Comparison of ENCODE assay signal across 8 mouse cellular contexts in genomic region chr5:135011809-135012613, GRCm38 (mm10). TPM values are rescaled to one million over a fixed set of nuclear protein-coding genes. Genes with fewer than 3 reads are reported as not detected.
DNase-seq lines count a peak whose midpoint lies in the region; ATAC-seq lines count a peak whose summit lies in the region.

No protein-coding gene starts in this region.

- no peak for DNase-seq in lung, adult 18-20 months
- DNase-seq in limb, embryonic 11.5 days (ENCODE audit: low spot score): no peak
- DNase-seq in thymus, postnatal 0 days (ENCODE audit: low spot score): no peak
- DNase-seq in frontal cortex, postnatal 10 days (ENCODE audit: low spot score in 2 of 2): no peak
- DNase-seq in left cerebral cortex, postnatal 25 days (ENCODE audit: low spot score in 2 of 2): no peak

- H3K27ac ChIP-seq in lung, embryonic 16.5 days (ENCODE audit: low read length): peak overlapping the region; percentile 41; the same call in 1 of the 2 replicates
- H3K27ac ChIP-seq in forebrain, embryonic 16.5 days (ENCODE audit: low read length): no peak overlapping the region
- H3K27ac ChIP-seq in limb, embryonic 11.5 days (replicated peaks; ENCODE audit: low read depth, low read length): no peak overlapping the region; the same call in 1 of the 2 replicates
- H3K27ac ChIP-seq in neural tube, embryonic 15.5 days (replicated peaks): no peak overlapping the region

- ATAC-seq in lung, embryonic 16.5 days (ENCODE audit: low read depth): no peak
- no peak for ATAC-seq in forebrain, embryonic 16.5 days
- no peak for ATAC-seq in limb, embryonic 11.5 days (ENCODE audit: insufficient number of reproducible peaks, low FRiP score, low TSS enrichment, low read depth)
- no peak for ATAC-seq in neural tube, embryonic 15.5 days (ENCODE audit: low FRiP score)

- H3K4me1 ChIP-seq in lung, embryonic 16.5 days (replicated peaks; ENCODE audit: control insufficient read depth, insufficient read depth, low read length): peaks cover 22% of the 10 kb centered on the region
- peaks cover 25% of the 10 kb centered on the region for H3K4me1 ChIP-seq in forebrain, embryonic 16.5 days (replicated peaks; ENCODE audit: control insufficient read depth, insufficient read depth, low read length)
- peaks cover 10% of the 10 kb centered on the region; the same call in 1 of the 2 replicates for H3K4me1 ChIP-seq in limb, embryonic 11.5 days (ENCODE audit: control insufficient read depth, insufficient read depth, low read length)
- H3K4me1 ChIP-seq in neural tube, embryonic 15.5 days: peaks cover 41% of the 10 kb centered on the region

- H3K4me2 ChIP-seq in lung, embryonic 16.5 days (ENCODE audit: low read depth, low read length): peak overlapping the region; percentile 45
- H3K4me2 ChIP-seq in forebrain, embryonic 16.5 days (ENCODE audit: low read length): no peak overlapping the region
- H3K4me2 ChIP-seq in limb, embryonic 11.5 days (ENCODE audit: low read depth, severe bottlenecking): peak overlapping the region; percentile 27
- H3K4me2 ChIP-seq in neural tube, embryonic 15.5 days: peak overlapping the region; percentile 31

- peak overlapping the region; percentile 33 for H3K9ac ChIP-seq in lung, embryonic 16.5 days (ENCODE audit: low read length)
- H3K9ac ChIP-seq in forebrain, embryonic 16.5 days (replicated peaks; ENCODE audit: low read depth, low read length): peak overlapping the region; percentile 11; the same call in 1 of the 2 replicates
- 0 out of 2 replicates have a peak overlapping the region, but pooled peaks have one; percentile 12 for H3K9ac ChIP-seq in limb, embryonic 11.5 days (ENCODE audit: low read length)
- peak overlapping the region; percentile 22; the same call in 1 of the 2 replicates for H3K9ac ChIP-seq in neural tube, embryonic 15.5 days (replicated peaks)

- H3K9me3 ChIP-seq in lung, embryonic 16.5 days (ENCODE audit: control insufficient read depth, low read length): no peaks in the 10 kb centered on the region
- H3K9me3 ChIP-seq in forebrain, embryonic 16.5 days (ENCODE audit: control insufficient read depth, low read length): no peaks in the 10 kb centered on the region
- H3K9me3 ChIP-seq in limb, embryonic 11.5 days (ENCODE audit: control insufficient read depth, low read length): no peaks in the 10 kb centered on the region
- no peaks in the 10 kb centered on the region for H3K9me3 ChIP-seq in neural tube, embryonic 15.5 days (replicated peaks)

- WGBS in lung, embryonic 16.5 days: 30% methylated on average over 26 of the region's 26 CpGs
- 33% methylated on average over 26 of the region's 26 CpGs for WGBS in forebrain, embryonic 16.5 days
- WGBS in limb, embryonic 11.5 days: 21% methylated on average over 26 of the region's 26 CpGs
- WGBS in neural tube, embryonic 15.5 days: 30% methylated on average over 26 of the region's 26 CpGs

- H3K4me3 ChIP-seq in lung, embryonic 16.5 days (ENCODE audit: low read length): peak overlapping the region; percentile 28
- no peak overlapping the region for H3K4me3 ChIP-seq in forebrain, embryonic 16.5 days (replicated peaks; ENCODE audit: low read length)
- peak overlapping the region; percentile 6; the same call in 1 of the 2 replicates for H3K4me3 ChIP-seq in limb, embryonic 11.5 days (ENCODE audit: low read depth, low read length)
- H3K4me3 ChIP-seq in neural tube, embryonic 15.5 days (replicated peaks): peak overlapping the region; percentile 8; the same call in 1 of the 2 replicates

- no peaks in the 10 kb centered on the region for H3K27me3 ChIP-seq in lung, embryonic 16.5 days (ENCODE audit: control insufficient read depth, insufficient read depth, low read depth, low read length)
- no peaks in the 10 kb centered on the region for H3K27me3 ChIP-seq in forebrain, embryonic 16.5 days (replicated peaks; ENCODE audit: control insufficient read depth, insufficient read depth, low read length)
- H3K27me3 ChIP-seq in limb, embryonic 11.5 days (ENCODE audit: control insufficient read depth, insufficient read depth, low read length): no peaks in the 10 kb centered on the region
- no peaks in the 10 kb centered on the region for H3K27me3 ChIP-seq in neural tube, embryonic 15.5 days (replicated peaks)

- H3K36me3 ChIP-seq in lung, embryonic 16.5 days (ENCODE audit: control insufficient read depth, insufficient read depth, low read length): no peaks in the 10 kb centered on the region
- no peaks in the 10 kb centered on the region for H3K36me3 ChIP-seq in forebrain, embryonic 16.5 days (ENCODE audit: control insufficient read depth, insufficient read depth)
- H3K36me3 ChIP-seq in limb, embryonic 11.5 days (ENCODE audit: control insufficient read depth, insufficient read depth, low read length): no peaks in the 10 kb centered on the region
- no peaks in the 10 kb centered on the region for H3K36me3 ChIP-seq in neural tube, embryonic 15.5 days

- intact Hi-C loops in left cerebral cortex, postnatal 25 days (cut with DNase I): loop anchor here (5.0 kb wide), 2 partner anchors 140 to 175 kb away; partner anchors contain the start of gene Baz1b

RNA-seq across cellular contexts. Expression of gene Abhd11, which starts 3.1 kb away (rescaled TPM):
- polyA plus RNA-seq in lung, embryonic 16.5 days (2015; fragmentation: Nextera tagmentation; extraction: Ambion mirVana): 73.3 and 73.4 TPM in 2 replicates
- 70.6 and 78.0 TPM in 2 replicates for polyA plus RNA-seq in forebrain, embryonic 16.5 days (2015; fragmentation: Nextera tagmentation; extraction: Ambion mirVana)
- polyA plus RNA-seq in limb, embryonic 11.5 days (2014; fragmentation: Nextera tagmentation; extraction: Ambion mirVana): 27.8 and 28.5 TPM in 2 replicates
- polyA plus RNA-seq in neural tube, embryonic 15.5 days (2015; fragmentation: Nextera tagmentation; extraction: Ambion mirVana): 73.0 and 77.0 TPM in 2 replicates
- polyA plus RNA-seq in thymus, postnatal 0 days (2015; fragmentation: Nextera tagmentation; extraction: Ambion mirVana): 51.0 and 52.2 TPM in 2 replicates
- total RNA-seq in left cerebral cortex, postnatal 25 days (2021): 10 to 100 TPM; 35.5 to 41.4 TPM

RNA-seq across cellular contexts. Expression of gene Stx1a, which starts 11.3 kb away (rescaled TPM):
- polyA plus RNA-seq in lung, embryonic 16.5 days (2015; fragmentation: Nextera tagmentation; extraction: Ambion mirVana): 11.8 and 12.4 TPM in 2 replicates
- polyA plus RNA-seq in forebrain, embryonic 16.5 days (2015; fragmentation: Nextera tagmentation; extraction: Ambion mirVana): 81.6 and 110 TPM in 2 replicates
- polyA plus RNA-seq in limb, embryonic 11.5 days (2014; fragmentation: Nextera tagmentation; extraction: Ambion mirVana): 8.2 and 10.2 TPM in 2 replicates
- polyA plus RNA-seq in neural tube, embryonic 15.5 days (2015; fragmentation: Nextera tagmentation; extraction: Ambion mirVana): 118 and 141 TPM in 2 replicates
- polyA plus RNA-seq in thymus, postnatal 0 days (2015; fragmentation: Nextera tagmentation; extraction: Ambion mirVana): 3.2 and 3.3 TPM in 2 replicates
- total RNA-seq in left cerebral cortex, postnatal 25 days (2021): 100 to 1,000 TPM; 388 to 416 TPM

RNA-seq across cellular contexts. Expression of gene Cldn3, which starts 26.0 kb away (rescaled TPM):
- 328 and 355 TPM in 2 replicates for polyA plus RNA-seq in lung, embryonic 16.5 days (2015; fragmentation: Nextera tagmentation; extraction: Ambion mirVana)
- polyA plus RNA-seq in forebrain, embryonic 16.5 days (2015; fragmentation: Nextera tagmentation; extraction: Ambion mirVana): 13.0 and 13.6 TPM in 2 replicates
- polyA plus RNA-seq in limb, embryonic 11.5 days (2014; fragmentation: Nextera tagmentation; extraction: Ambion mirVana): 3.4 and 4.3 TPM in 2 replicates
- 0.96 and 16.8 TPM in 2 replicates for polyA plus RNA-seq in neural tube, embryonic 15.5 days (2015; fragmentation: Nextera tagmentation; extraction: Ambion mirVana)
- 6.4 and 6.8 TPM in 2 replicates for polyA plus RNA-seq in thymus, postnatal 0 days (2015; fragmentation: Nextera tagmentation; extraction: Ambion mirVana)
- under 1 TPM; 0.39 to 0.62 TPM for total RNA-seq in left cerebral cortex, postnatal 25 days (2021)

RNA-seq across cellular contexts. Expression of gene Dnajc30, which starts 52.0 kb away (rescaled TPM):
- polyA plus RNA-seq in lung, embryonic 16.5 days (2015; fragmentation: Nextera tagmentation; extraction: Ambion mirVana): 32.2 and 32.5 TPM in 2 replicates
- 35.2 and 40.4 TPM in 2 replicates for polyA plus RNA-seq in forebrain, embryonic 16.5 days (2015; fragmentation: Nextera tagmentation; extraction: Ambion mirVana)
- polyA plus RNA-seq in limb, embryonic 11.5 days (2014; fragmentation: Nextera tagmentation; extraction: Ambion mirVana): 33.3 and 34.1 TPM in 2 replicates
- polyA plus RNA-seq in neural tube, embryonic 15.5 days (2015; fragmentation: Nextera tagmentation; extraction: Ambion mirVana): 40.6 and 44.5 TPM in 2 replicates
- 28.7 and 28.8 TPM in 2 replicates for polyA plus RNA-seq in thymus, postnatal 0 days (2015; fragmentation: Nextera tagmentation; extraction: Ambion mirVana)
- 10 to 100 TPM; 38.3 to 42.4 TPM for total RNA-seq in left cerebral cortex, postnatal 25 days (2021)

RNA-seq across cellular contexts. Expression of gene Bud23, which starts 52.7 kb away (rescaled TPM):
- polyA plus RNA-seq in lung, embryonic 16.5 days (2015; fragmentation: Nextera tagmentation; extraction: Ambion mirVana): 100 and 110 TPM in 2 replicates
- polyA plus RNA-seq in forebrain, embryonic 16.5 days (2015; fragmentation: Nextera tagmentation; extraction: Ambion mirVana): 81.9 and 96.3 TPM in 2 replicates
- polyA plus RNA-seq in limb, embryonic 11.5 days (2014; fragmentation: Nextera tagmentation; extraction: Ambion mirVana): 156 and 157 TPM in 2 replicates
- polyA plus RNA-seq in neural tube, embryonic 15.5 days (2015; fragmentation: Nextera tagmentation; extraction: Ambion mirVana): 75.0 and 87.9 TPM in 2 replicates
- polyA plus RNA-seq in thymus, postnatal 0 days (2015; fragmentation: Nextera tagmentation; extraction: Ambion mirVana): 103 and 119 TPM in 2 replicates
- 10 to 100 TPM; 49.7 to 51.0 TPM for total RNA-seq in left cerebral cortex, postnatal 25 days (2021)

Comparison
In these comparisons a context has a peak if more than half of its experiments do, and no peak if none do; other contexts are left out.
1. RNA of gene Cldn3, which starts 26.0 kb away (polyA plus RNA-seq): 328 to 355 TPM in lung, embryonic 16.5 days; 13.0 to 13.6 TPM in forebrain, embryonic 16.5 days, 6.4 to 6.8 TPM in thymus, postnatal 0 days, 3.4 to 4.3 TPM in limb, embryonic 11.5 days and 0.96 to 16.8 TPM in neural tube, embryonic 15.5 days; every median in the first group is over 10 times any median in the second.
2. Peak in every context shown above with its lines, with median percentiles within 50 percentile points of each other: H3K9ac ChIP-seq.